Mouse (Mus musculus) cerebral cortex, adult 2 months (tissue): ENCODE measurements around the gene B3gnt2.

Source experiments
- WGBS: fragments of 180-500 bp; shearing (Covaris S2); methylation state at CpG from one replicate; pipeline ENCODE4 v1.1.7; 2018; 5-methylcytosine and 5-hydroxymethylcytosine counted together

B3gnt2 gene

DNA sequence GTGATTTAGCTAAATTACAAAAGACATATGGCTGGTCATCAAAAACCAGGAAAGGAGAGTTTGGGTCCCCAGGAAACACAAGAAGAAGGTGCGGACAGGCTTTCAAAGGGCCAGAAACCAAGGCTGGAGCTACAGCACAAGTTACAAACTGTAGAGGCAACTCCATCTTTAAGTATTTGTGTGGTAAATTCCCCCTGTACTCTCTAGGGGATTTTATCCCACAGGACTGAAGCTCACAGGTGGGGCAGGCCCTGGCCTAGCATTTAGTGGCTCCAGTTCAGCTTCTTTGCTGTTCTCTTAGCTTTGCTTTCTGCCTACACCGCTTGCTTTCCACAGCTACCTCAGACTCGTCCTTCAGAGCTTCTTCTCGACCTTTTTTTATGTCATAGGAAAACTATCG is 6.9 kb upstream of the B3gnt2 start:
- WGBS = 95% methylated on average over 5 of the region's 5 CpGs

DNA sequence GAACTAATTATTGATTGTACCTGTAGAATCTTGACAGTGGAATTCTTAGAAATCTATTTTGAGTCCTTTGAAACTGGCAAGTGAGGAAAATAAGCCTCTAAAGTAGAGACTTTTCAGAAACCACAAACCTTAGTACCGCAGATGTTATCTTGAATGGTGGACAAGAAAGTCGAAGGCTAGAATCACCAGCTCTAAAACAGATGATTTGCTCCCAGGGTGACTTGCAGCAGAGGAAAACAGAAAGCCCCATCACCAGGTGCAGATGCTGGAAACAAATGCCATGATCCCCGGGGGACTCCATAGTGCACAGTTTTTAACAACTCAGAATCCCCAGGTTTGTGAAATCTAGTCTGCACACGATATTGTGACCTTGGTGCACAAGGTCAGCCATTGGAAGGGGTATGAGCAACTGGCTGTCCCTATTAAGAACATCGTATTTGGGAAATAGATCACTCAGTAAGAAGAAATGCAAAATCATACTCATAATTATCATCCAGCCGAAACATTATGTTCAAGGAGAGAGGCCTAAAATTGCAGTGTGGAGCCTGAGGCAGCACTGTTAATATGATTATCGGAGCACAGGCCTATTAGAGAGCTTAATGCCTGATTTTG is 5.0 kb upstream of the B3gnt2 start:
- 93% methylated on average over 7 of the region's 7 CpGs for WGBS

DNA sequence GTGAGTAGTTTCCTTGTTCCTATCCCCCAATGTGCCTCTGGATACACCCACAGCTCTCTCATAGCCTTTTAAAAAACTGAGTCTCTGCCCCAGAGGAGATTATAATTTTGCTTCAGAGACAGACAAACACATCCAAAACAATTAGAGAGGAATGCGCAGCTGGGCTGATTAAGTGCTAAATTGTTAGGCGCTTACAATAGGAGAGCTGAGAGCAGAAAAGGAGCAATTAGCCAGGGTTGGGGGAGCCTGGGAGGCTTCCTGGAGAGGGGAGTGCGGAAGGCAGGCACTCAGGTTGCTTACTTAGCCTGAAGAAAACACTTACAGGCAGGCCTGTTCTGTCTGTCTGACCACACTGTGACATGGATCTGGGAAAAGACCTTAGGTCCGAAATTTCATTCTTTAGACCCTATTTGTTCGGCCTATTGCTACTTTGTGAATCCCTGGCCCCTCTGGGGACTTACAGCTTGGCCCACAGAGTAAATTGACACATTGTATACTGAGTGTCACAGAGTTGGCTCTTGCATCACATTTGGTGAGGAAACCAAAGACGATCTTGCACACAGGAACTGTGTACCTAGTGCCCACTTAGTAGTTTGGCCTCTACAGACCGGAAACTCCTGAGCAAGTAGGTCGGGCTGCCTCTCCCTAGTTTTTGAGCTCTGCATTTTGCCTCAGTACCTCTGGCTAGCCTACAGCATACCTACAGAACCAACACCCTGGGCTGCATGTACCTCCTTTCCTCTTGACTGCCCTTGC is 3.7 kb upstream of the B3gnt2 start:
- 86% methylated on average over 8 of the region's 8 CpGs for WGBS

DNA sequence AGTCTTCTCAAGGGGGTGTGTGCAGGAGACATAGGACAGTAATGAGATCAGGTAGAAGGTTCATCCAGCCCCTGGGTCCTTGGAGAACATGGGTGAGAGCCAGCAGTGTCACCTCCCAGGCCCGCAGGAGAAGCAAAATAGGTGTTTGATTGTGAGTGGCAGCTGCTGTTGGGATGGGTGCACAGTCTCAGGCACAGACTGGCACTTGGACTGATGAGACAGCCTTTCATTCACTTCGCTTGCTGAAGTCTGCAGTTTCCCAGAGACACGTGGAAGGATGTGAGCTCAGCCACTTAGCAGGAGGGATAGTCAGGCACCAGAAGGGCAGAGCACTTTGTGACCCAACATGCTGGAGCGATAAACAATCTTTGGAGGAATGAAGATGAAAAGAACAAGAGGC is 2.8 kb upstream of the B3gnt2 start:
- WGBS = 69% methylated on average over 4 of the region's 4 CpGs

DNA sequence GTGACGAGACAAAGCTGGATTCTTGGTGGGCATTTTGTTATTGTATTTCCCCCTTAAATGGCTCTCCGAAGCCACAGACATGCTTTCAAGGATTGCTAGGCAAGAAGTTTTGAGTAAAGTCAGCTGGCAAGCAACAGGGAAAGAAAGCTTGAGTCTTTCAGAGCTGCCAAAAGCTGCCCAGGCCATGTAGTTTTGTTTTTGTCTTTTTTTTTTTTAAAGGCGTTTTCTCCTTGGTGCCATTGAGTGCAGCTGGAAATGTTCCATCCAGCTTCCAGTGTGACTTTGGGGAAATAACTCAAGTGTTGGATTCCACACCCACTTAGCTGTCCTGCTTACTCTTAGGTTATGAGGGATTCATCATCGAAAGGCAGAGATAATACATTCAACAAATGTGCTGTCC is 554 bp upstream of the B3gnt2 start:
- WGBS = 69% methylated on average over 4 of the region's 4 CpGs

DNA sequence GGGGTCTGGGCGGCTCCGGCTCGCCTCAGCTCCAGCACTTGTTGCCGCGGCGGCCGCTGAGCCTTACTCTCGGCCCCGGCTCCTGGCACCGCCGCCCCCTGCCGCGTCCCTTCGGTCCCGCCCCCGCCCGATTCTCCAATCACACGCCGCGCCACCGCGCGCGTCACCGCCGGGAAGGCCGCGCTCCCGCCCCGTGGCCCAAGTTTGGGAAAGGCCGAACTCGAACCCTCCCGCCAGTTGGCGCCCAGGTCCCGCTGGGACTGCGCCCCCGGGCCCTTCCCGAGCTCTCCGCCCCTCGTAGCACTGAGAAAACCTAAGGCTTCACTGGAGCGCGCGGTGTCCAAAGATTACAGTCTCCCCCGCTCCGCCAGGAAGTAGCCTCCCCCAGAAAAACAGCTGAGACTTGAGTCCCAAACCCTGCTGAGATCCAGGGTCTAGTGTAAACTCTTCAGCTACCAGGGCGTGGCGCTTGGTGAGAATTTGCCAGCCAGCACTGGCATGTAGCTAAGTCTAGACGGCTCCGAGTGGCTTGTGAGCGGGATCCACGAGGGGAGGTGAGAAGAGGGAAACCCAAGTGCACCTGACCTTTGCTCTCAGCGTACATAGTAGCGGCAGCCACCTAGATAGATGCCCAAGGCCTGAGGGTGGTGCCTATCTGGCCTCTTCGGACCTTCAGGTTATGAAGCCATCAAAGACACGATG is 977 bp downstream of the B3gnt2 start:
- WGBS = 2% methylated on average over 53 of the region's 55 CpGs

DNA sequence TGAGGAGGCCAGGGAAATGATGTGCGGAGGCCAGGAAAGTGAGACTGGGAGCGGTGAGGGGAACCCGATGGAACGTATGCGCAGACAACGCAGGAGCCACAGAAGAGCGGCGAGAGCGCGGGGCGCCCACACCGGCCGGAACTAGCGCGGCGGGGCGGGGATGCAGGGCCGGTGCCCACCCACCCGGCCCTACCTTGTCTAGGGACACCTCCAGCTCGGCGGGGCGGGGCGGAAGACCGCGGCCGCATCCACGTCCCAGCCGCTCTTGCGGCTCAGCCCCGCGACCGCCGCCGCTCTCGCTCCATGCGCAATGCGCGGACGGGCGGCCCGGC is 1.5 kb downstream of the B3gnt2 start:
- under 1% methylated on average over 39 of the region's 41 CpGs for WGBS

DNA sequence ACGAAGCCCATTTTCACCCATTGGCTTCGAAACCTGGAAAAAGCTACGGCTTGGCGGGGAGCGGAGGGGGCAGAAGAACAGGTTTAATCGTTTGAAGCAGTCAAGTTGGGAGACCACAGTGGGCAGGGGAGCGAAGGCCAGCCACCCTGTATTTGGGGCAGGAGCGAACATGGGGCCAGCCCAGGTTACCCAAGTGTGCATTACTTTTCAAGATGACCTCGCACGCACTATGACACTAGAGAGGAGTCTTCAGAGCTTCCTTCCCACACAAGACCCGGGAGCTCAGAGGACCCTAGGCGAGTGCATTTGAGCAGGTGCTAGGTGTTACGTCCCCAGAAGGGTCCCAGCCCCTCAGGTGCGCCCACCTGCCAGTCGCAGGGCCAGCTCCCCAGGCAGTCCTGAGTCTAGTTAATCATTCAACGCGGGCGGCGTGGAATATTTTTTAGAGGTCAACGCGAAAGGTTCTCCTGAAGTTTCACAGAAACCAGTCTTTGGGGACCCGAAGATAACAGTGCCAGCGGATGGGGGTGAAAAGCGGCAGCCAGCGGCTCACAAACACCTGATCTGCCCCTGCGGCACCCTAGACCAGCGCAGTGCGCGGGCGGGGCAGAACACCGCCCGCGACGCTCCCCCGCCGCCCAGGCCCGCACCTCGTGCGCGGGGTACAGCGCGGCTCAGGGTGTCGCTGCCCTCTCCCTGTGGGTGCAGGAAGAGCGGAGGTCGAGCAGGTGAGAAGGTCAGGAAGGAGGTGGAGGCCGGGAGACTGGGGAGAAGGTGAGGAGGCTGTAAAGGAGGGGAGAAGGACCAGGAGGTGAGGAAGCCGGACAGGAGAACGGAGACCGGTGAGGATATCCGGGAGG is 2.1 kb downstream of the B3gnt2 start:
- 6% methylated on average over 50 of the region's 50 CpGs for WGBS

DNA sequence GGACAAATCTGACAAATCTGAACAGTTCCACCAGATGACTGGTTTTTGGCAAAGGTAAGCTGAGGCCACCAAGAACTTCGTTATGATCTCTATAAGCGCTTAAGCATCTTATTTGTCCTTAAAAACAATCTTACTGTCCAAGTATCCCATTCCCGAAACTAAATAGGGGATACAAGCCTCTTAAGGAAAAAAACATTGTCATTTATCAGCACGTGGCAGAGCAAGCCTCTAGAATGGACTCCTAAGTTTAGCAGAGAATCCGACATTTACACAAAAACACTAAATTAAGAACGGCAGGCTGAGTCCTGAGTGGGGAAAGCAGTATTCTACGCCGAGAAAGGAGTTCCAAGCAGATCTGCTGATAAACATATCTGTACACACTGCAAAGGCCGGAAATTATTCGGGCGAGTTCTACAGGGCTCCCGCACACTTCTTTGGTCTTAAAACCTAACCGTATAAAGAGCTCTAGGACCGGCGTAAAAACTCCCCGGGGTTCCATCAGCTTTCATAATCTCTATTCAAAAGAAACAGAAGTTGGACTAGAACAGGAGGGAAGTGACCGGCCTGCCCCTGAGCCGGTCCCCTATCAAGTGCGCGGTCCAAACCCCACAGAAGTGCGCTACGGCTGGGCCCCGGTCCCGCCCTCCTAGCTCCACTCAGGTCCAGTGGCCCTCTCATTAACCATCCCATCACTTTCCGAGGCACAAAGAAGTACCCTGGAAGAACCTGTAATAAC is 2.9 kb downstream of the B3gnt2 start:
- 28% methylated on average over 25 of the region's 25 CpGs for WGBS

DNA sequence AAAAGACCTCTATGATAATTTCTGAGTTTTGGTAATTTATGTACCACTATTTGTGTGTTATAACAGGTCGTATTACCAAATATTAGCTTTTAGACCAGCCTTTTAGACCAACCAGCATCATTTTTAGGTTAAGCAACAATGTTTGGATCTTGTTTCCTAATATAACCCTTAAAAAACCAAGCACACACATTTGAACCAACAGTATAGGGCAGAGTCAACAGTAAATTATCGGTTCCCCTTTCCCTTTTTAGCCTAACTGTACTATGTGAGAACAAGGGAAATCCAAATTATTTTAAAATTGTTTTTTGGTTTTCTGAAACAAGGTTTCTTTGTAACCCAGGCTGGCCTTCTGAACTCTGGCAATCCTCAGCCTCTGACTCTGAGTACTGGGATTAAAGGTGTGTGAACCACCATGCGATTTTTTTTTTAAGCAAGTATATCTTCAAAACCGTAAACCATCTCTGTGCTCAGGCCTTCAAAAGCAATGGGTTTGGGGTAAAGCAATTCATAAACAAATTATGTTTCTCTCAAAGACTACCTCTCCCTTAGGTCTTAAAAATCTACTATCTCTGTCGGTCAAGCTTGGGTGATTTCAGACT is 3.6 kb downstream of the B3gnt2 start:
- 73% methylated on average over 5 of the region's 5 CpGs for WGBS

DNA sequence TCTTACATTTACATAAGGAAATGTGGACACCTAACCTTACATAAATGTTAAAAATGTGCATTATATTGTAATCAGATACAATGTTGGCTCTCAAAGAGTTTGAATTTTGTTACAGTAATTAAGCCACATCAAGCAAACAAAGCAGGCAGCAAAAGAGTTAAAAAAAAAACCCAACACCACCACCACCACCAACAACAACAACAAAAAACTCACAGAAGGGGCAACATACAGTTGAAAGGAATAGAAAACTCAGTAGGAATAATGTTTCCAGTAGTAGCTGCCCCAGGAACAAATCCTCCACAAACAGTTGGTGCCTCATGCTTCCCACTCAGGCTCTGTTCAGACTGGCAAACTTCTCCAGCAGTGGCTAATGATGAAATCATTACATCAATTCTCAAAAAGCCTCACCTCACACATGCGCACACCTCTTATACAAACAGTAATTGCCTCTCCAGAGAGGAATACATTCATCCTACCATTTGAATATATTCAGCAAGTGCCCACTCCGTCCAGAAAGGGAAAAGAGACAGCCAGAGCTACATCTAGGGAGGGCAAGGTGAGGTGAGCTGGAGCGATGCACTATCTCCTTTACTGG is 4.3 kb downstream of the B3gnt2 start:
- WGBS = 70% methylated on average over 3 of the region's 3 CpGs

DNA sequence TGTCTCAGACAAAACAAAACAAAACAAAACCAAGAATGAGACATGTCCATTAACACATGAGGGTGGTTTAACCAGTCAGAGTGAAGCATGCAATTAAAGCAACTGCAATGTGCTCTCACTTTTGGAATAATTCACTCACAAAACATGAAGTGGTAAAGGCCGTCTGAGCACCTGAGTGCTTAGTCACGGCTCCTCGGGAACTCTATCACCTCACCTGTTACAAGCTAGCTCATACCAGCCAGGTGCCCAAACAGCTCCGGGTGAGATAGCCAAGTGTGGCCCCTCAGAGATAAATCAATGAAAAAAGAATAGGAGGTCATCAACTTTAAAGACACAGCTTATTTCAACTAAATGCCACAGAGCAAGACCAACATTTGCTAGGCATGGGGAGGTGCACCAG is 6.2 kb downstream of the B3gnt2 start:
- WGBS = 82% methylated on average over 4 of the region's 4 CpGs

DNA sequence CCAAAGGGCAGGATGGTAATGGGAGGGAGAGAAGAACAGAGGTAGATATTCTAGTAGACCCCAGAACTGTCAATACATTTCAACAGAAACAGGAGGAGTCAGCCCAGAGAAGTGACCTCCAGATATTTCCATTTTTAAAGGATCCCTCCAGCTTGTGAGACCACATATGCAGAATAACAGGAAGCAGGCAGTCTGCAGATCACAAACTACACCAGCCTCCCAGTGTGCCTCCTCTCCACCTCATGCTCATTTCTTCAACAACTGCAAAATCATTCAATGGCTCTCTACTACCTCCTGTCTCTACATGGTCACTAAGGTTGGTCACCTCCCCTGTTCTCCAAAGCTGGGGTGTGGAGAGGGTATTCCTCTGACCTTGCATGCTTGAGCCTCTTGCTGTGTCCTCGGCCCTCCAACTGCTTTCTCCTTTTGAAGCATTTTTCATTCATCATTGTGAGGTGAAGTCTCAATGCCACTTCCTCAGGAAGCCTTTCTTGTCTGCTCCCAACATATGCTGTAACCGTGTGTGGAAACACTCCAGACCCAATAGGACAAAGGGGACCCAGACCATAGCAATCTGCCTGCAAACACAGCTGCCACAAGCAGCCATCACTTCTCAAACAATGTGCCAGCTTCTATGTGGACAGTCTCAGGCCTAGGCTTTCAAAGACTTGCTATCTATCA is 7.1 kb downstream of the B3gnt2 start:
- 55% methylated on average over 2 of the region's 2 CpGs for WGBS

DNA sequence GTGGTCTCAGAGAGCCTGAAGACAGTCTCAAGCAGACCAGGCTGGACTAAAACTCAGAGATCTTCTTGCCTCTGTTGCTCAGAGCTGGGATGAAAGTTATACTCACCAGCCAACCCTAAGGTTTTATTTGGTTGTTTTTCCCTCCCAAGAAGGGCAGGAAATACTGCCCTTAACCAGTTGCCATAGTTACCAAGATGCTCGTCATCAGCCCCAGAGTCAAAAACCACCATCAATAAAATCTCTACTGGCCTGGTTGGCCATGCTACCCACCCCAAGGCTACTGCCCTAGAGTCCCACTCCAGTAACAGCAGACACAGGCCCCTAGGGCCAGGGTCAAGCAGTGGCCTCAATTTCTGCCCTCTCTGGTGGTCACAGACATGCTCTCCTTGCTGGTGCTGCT is 8.3 kb downstream of the B3gnt2 start:
- 78% methylated on average over 1 of the region's 1 CpGs for WGBS

DNA sequence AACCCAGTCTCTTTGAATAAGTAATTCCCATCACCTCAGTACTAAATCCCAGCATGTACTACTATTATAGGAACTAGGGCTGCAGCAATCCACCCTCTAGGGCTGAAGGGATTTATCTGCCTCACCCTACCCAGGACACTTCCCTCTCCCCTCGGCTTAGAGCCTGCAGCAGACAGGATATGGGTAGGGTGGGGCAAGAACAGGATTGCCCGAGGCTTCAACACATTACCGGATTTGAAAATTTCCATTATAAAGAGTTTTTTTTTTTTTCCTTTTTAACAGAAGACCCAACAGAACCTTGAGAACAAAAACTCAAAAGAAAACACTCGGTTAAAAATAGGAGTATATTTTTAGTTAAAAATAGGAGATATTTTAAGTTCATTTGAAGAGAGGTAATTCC is 9.3 kb downstream of the B3gnt2 start:
- 46% methylated on average over 4 of the region's 4 CpGs for WGBS

DNA sequence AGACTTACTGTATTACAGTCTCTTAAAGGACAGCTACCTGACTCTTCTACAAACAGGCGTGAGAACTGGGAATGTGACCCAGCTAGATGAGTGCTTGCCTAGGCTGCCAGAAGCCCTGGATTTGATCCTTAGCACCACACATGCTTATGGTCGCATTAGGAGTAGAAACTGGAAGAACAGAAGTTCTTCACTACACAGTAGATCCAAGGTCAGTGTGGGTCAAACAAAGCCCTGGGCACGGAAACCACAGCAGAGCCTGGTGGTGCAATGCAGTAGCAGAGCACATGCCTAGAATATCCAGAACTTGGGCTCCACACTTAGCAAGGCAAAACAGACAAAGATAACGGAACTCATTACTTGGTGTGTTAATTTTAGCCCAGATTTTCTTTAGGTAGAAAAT is 10.7 kb downstream of the B3gnt2 start:
- 67% methylated on average over 4 of the region's 4 CpGs for WGBS

DNA sequence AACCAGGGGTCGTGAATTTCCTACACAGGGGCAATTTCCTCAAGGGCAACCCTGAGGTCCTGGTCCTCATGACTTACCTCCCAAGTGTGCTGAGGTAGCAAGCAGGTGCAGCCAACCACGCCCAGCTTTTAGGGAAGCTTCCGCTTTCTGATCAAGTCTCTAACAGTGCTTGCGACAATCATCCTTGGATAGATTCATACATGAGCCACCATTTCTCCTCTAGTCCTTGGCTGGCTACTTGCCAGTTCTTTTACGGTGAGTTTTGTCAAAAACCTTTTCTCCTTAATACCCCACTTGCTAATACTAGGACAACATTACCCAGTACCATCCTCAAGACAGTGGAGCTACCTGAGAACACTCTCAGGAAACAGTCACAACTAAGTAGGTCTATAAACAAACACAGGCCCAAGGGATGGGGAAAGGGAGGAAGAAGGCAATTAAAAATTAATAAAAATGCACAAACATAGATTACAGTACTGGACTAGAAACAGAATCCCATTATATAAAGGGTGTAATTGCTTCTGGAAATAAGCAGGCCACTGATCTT is 12.0 kb downstream of the B3gnt2 start:
- whole genome bisulfite sequencing = 81% methylated on average over 5 of the region's 5 CpGs

DNA sequence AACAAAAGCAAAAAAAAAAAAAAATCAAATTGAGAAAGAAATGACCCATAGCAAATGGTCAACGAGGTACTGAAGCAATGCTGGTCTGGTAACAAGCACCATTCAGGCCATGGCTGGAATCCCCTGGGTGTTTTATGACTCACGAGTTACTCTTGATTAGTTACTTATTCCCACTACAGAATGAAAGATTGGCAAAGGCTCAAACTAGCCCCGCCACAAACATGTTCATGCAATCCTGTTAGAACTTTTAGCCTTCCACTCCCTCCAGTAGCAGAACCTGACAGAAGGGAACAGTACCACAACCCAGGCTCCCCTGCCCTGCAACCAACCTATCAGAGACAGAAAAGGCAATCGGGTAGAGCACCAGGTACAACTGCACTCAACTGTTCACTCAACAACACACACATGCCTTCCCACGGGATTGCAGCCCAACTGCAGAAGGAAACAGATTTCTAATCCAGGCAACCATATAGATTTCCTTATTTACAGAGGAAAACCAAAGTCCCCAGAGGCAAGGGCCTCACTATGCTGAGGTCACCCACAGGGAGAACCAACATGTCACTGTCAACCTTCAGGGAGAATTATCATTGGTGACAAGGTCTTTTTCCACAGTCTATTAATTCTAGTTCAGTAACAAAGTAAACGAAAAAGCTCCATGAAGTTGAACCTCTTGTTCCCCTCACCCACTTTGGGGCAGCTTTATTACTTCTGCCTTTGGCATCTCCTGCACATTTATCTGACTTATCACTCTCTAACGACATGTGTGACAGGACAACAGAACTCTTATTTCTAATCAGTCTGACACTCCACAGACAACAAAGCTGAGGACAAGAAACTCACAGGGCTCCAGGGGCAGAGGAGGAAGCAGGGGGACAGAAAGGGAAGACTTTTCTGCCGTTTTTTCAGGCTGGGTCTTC is 12.8 kb downstream of the B3gnt2 start:
- WGBS = 65% methylated on average over 8 of the region's 8 CpGs
